Mouse (Mus musculus) liver, adult 2 months (tissue): ENCODE measurements at regions not wholly inside any gene's neighbourhood (a gene's known extent, or its start where the extent isn't known, plus 50 kb on each side); places are given as distances from the start of the nearest gene placed in this dataset.

ENCODE experiments used
- DNase-seq: peaks from one replicate; pipeline ENCODE4 v3.0.0-alpha.2; 2011; ENCODE audit warnings: low read depth, low spot score; ENCODE audit errors: extremely low read depth
- H3K27ac ChIP-seq: fragments of 200-500 bp; replicated peaks from 2 replicates; pipeline ENCODE4 v1.5.1; 2012; ENCODE audit warnings: low read depth, mild to moderate bottlenecking, control low read depth, inconsistent platforms, low read length; ENCODE audit not compliant: insufficient read depth
- H3K27me3 ChIP-seq: fragments of 200-500 bp; 2 replicates; pipeline ENCODE4 v1.6.1; 2012; ENCODE audit warnings: mild to moderate bottlenecking, moderate library complexity, low read length, inconsistent platforms; ENCODE audit not compliant: control insufficient read depth, insufficient read depth
- H3K36me3 ChIP-seq: fragments of 200-500 bp; 2 replicates; pipeline ENCODE4 v1.6.1; 2012; ENCODE audit warnings: low read length, inconsistent platforms; ENCODE audit not compliant: control insufficient read depth, insufficient read depth
- H3K4me1 ChIP-seq: fragments of 200-500 bp; 2 replicates; pipeline ENCODE4 v1.6.1; 2011; ENCODE audit warnings: low read length; ENCODE audit not compliant: control insufficient read depth, insufficient read depth
- H3K4me3 ChIP-seq: fragments of 200-500 bp; 2 replicates; pipeline ENCODE4 v1.5.1; 2011; ENCODE audit warnings: low read depth, mild to moderate bottlenecking, control low read depth, low read length, moderate library complexity; ENCODE audit not compliant: insufficient read depth
- H3K79me2 ChIP-seq: fragments of 200-500 bp; 2 replicates; pipeline ENCODE4 v1.6.1; 2012; ENCODE audit warnings: inconsistent platforms, mild to moderate bottlenecking, low read length, moderate library complexity; ENCODE audit not compliant: control insufficient read depth, insufficient read depth
- H3K9ac ChIP-seq: fragments of 200-500 bp; 2 replicates; pipeline ENCODE4 v1.6.1; 2012; ENCODE audit warnings: low read depth, mild to moderate bottlenecking, control low read depth, inconsistent platforms, low read length
- CTCF ChIP-seq: fragments of 200-500 bp; IDR thresholded peaks from 2 replicates; pipeline ENCODE4 v1.5.1; 2011; ENCODE audit warnings: low read depth, low read length, control low read depth
- POLR2A ChIP-seq: fragments of 200-500 bp; IDR thresholded peaks from 2 replicates; pipeline ENCODE4 v1.6.1; 2011; ENCODE audit warnings: low read length, control low read depth; ENCODE audit not compliant: insufficient read depth; ENCODE audit errors: extremely low read depth
- WGBS: fragments of 180-500 bp; shearing (Covaris S2); methylation state at CpG from one replicate; pipeline ENCODE4 v1.1.7; 2018; 5-methylcytosine and 5-hydroxymethylcytosine counted together

DNA sequence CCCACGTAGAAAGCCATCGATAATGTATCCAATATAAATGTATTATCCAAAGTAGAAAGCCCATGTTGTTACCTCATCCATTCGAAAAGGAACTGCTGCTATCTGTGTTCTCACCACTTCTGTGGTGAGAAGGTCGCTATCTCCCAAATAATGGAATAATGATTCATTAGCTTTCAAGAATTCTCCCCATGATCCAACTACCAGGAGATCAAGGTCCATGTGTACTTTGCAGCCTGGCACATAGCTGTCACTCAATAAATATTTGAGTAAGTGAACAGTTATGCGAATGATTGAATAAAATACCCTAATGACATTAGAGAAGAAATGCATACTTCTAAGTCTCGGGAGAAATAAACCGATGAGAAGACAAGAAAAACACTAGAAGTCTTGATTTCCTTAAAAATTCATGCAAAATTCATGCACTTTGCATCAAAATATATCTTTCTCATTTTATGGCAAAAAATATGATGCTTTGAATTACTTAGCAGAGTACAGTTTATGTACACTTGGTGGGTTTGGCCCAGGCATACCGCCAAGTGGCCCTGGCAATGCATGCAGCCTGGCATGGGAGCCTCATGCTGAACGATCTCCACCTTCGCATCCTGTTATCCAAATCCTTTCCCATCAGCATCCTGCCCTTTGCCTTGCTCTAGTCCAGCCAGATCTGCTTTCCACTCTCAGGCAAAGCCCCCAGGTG is 208.7 kb downstream of the Rpl10-ps3 start:
- H3K36me3 ChIP-seq, result no peaks in the 10 kb centered on the region
- no peak overlapping the region for H3K9ac ChIP-seq
- 48% methylated on average over 10 of the region's 10 CpGs for WGBS
- DNase-seq, result peak; percentile 80
- no peak overlapping the region for H3K4me3 ChIP-seq
- no peak overlapping the region for H3K27ac ChIP-seq
- H3K4me1 ChIP-seq, result peaks cover 8% of the 10 kb centered on the region
- TF ChIP-seq CTCF (no peak), POLR2A (no peak)
- H3K27me3 ChIP-seq, result peaks cover 7% of the 10 kb centered on the region; the same call in 1 of the 2 replicates
- H3K79me2 ChIP-seq, result no peaks in the 10 kb centered on the region

DNA sequence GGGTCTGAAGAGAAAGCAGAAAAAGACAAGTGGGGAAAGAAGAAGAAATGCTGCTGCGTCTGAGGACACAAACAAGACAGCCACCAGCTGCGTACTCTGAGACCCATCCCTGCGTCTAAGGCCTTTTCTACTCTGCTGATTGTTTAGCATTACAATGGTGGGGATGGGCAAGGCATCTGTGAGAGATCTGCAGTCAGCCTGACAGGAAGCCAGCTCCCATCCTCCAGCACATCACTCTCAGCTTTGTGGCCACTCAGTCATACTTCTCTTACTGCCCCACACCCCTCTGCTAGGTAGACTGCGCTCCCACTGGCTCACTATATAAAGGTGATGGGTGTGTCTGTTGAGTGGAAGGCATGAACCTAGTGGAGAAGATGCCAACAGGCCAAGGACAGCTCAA is 220.5 kb downstream of the Rpl10-ps3 start:
- Histone ChIP-seq H3K4me1 (no peaks in the 10 kb centered on the region), H3K9ac (no peak overlapping the region), H3K4me3 (no peak overlapping the region), H3K27me3 (no peaks in the 10 kb centered on the region; the same call in 1 of the 2 replicates), H3K36me3 (no peaks in the 10 kb centered on the region), H3K27ac (no peak overlapping the region), H3K79me2 (no peaks in the 10 kb centered on the region)
- whole genome bisulfite sequencing, result 64% methylated on average over 4 of the region's 4 CpGs
- no peak for DNase-seq
- TF ChIP-seq POLR2A, result no peak
- no peak for TF ChIP-seq CTCF

DNA sequence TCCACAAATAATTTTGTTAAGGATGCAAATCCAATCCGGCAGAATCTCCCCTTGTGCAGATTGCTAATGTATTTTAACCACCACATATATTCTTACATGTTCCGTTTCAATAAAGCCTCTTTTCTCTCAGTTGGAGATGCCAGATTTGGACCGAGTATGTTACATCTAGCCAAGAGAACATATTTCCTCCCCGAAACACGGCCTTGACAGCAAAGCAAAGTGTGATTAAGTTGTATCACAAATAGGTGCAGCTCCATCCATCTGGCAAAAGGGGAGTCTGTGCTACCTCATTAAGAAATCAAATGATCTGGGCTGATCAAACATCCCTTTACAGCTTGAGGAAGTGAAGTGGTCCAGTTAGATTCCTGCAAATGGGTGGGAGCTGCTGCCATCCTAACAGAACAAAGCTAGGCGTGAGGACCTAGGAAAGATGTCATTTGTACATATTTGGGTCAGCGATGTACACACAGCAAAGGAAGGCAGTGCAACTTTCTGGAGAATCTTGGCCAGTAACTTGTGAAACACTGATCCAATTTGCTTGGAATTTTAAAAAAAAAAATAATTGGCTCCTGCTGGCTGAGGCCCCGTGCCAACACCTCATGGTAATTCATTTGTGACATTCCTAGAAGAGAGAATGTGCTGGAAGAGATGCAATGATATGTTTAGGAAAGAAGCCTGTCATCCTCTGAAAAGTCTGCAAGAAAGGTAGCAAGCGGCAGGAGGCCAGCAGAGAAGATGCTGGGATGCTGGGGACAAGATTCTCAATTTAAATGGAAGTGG is 223.8 kb downstream of the Rpl10-ps3 start:
- no peak overlapping the region for H3K4me3 ChIP-seq
- WGBS, result 81% methylated on average over 9 of the region's 9 CpGs
- no peaks in the 10 kb centered on the region for H3K4me1 ChIP-seq
- no peaks in the 10 kb centered on the region for H3K36me3 ChIP-seq
- no peak for TF ChIP-seq POLR2A
- TF ChIP-seq CTCF, result no peak
- H3K27me3 ChIP-seq, result no peaks in the 10 kb centered on the region; the same call in 1 of the 2 replicates
- no peak for DNase-seq
- H3K79me2 ChIP-seq, result no peaks in the 10 kb centered on the region
- H3K27ac ChIP-seq, result no peak overlapping the region
- no peak overlapping the region for H3K9ac ChIP-seq

DNA sequence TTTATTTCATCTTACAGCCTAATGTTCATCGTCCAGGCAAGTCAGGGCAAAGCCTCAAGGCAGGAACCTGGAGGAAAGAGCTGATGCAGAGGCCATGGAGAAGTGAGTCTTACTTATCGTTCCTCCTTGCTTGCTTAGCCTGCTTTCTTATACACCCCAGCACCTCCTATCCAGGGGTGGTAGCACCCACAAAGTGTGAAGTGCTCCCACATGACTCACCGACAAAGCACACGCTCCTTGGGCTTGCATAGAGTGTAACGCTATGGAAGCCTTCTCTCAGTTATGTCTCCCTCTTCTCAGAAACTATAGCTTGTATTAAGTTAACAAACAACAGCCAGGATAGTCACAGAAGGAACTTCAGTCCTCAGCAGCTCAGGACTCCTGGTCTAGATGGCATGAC is 225.4 kb downstream of the Rpl10-ps3 start:
- H3K27ac ChIP-seq, result no peak overlapping the region
- H3K36me3 ChIP-seq, result no peaks in the 10 kb centered on the region
- H3K79me2 ChIP-seq, result no peaks in the 10 kb centered on the region
- H3K27me3 ChIP-seq, result no peaks in the 10 kb centered on the region; the same call in 1 of the 2 replicates
- H3K9ac ChIP-seq, result no peak overlapping the region
- H3K4me1 ChIP-seq, result no peaks in the 10 kb centered on the region
- DNase-seq, result no peak
- WGBS, result 86% methylated on average over 5 of the region's 5 CpGs
- no peak for TF ChIP-seq POLR2A
- H3K4me3 ChIP-seq, result no peak overlapping the region

DNA sequence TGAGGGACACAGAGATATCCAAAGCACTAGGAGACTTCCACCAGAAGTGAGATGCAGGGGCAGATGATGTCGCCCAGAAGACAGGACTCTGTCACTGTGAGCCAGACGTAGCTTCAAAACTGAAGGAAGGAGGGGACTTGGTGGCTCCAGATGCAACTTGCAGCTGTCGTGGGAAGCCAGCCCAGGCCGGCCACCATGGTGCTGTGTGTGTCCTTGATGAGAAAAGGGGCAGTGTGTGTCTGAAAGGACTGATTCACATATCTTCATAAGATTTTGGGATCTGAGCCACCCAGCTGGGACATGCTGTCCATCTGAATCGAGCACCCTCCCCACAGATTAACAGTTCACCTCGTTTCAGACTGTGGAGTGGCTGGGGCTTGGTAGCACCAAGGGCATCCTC is 226.2 kb downstream of the Rpl10-ps3 start:
- Histone ChIP-seq H3K27ac (no peak overlapping the region), H3K4me1 (no peaks in the 10 kb centered on the region), H3K9ac (no peak overlapping the region), H3K79me2 (no peaks in the 10 kb centered on the region), H3K36me3 (no peaks in the 10 kb centered on the region), H3K4me3 (no peak overlapping the region), H3K27me3 (no peaks in the 10 kb centered on the region; the same call in 1 of the 2 replicates)
- TF ChIP-seq POLR2A (no peak), CTCF (no peak)
- no peak for DNase-seq
- 75% methylated on average over 6 of the region's 6 CpGs for WGBS

DNA sequence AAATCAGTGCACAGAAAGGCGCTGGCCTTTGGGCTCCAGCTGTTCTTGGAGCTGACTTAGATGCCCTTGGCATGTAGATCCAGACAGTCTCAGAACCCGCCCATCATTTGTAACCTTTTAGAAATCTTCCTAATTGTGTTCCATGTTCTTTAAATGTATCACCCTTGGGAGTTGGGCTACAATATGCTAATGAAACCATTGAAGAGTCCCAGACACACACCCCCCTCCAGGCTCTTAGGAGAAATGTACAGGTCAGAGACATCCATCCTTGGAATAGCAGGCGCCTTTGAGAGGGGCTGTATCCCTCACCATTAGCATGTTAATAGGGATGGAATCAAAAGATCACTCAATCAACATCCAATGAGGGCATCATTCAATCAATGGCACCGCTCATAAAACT is 238.2 kb downstream of the Rpl10-ps3 start:
- DNase-seq, result no peak
- no peaks in the 10 kb centered on the region for H3K4me1 ChIP-seq
- H3K27ac ChIP-seq, result no peak overlapping the region
- H3K4me3 ChIP-seq, result no peak overlapping the region
- 79% methylated on average over 4 of the region's 4 CpGs for WGBS
- H3K9ac ChIP-seq, result no peak overlapping the region
- no peaks in the 10 kb centered on the region for H3K36me3 ChIP-seq
- TF ChIP-seq CTCF, result no peak
- no peak for TF ChIP-seq POLR2A
- peaks cover 3% of the 10 kb centered on the region for H3K27me3 ChIP-seq
- H3K79me2 ChIP-seq, result no peaks in the 10 kb centered on the region
